Mouse (Mus musculus): ENCODE measurements around the gene Lrpprc. TPM values are rescaled to one million over a fixed set of nuclear protein-coding genes. Genes with fewer than 3 reads are reported as not detected.

The Lrpprc gene
- polyA plus RNA-seq, 1 experiment = 19.3 TPM

DNA sequence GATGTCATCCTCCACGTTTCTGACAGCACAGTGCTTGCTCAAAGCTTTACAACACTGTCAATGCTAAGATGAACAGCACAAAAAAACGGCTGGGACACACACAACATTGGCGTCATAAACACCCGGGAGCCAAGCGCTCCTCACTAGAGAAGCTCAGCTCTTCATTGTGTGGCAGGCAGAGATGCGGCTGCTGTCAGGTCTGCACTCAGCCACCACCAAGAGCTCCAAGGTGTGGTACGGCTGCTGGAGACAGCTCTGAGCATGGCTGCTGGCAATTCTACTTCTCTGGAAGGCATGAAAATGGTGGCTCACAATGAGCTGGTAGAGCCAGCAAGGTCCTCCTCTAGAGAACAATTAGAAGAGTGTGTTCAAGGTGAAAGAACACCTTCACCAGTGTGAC lies 81.8 kb downstream of the Lrpprc start:
- Histone ChIP-seq H3K4me3 (ENCODE audit: insufficient read depth, poor library complexity, severe bottlenecking) (no peak overlapping the region), H3K79me3 (ENCODE audit: low read depth) (no peaks in the 10 kb centered on the region), H3K27me3 (ENCODE audit: control insufficient read depth, insufficient read depth, insufficient read length) (no peaks in the 10 kb centered on the region), H3K36me3 (ENCODE audit: control insufficient read depth, insufficient read depth) (peaks cover 78% of the 10 kb centered on the region), H3K79me2 (ENCODE audit: control insufficient read depth, insufficient read depth) (no peaks in the 10 kb centered on the region), H3ac (ENCODE audit: control insufficient read depth, insufficient read length, low read depth) (no peak overlapping the region)
- no peak for TF ChIP-seq CTCF (IDR thresholded peaks at IDR 0.05; ENCODE audit: control insufficient read depth, insufficient read depth, insufficient read length)
- no peak for TF ChIP-seq MYOG (IDR thresholded peaks at IDR 0.05; ENCODE audit: control insufficient read depth, extremely low read depth, insufficient read length)
- no peak for TF ChIP-seq FOSL1 (IDR thresholded peaks at IDR 0.05; ENCODE audit: insufficient read depth, low read length, poor library complexity, severe bottlenecking)
- TF ChIP-seq MAX (IDR thresholded peaks at IDR 0.05) = no peak
- TF ChIP-seq MYOD1 (IDR thresholded peaks at IDR 0.05; ENCODE audit: control insufficient read depth, insufficient read length, low read depth) = no peak
- no peak for TF ChIP-seq USF1 (IDR thresholded peaks at IDR 0.05; ENCODE audit: low read depth)
- TF ChIP-seq CEBPB (IDR thresholded peaks at IDR 0.05; ENCODE audit: low read depth) = no peak

- TF ChIP-seq CEBPB (IDR thresholded peaks at IDR 0.05; ENCODE audit: low read depth) (no peak), MAX (IDR thresholded peaks at IDR 0.05) (no peak), CTCF (IDR thresholded peaks at IDR 0.05; ENCODE audit: control insufficient read depth, insufficient read depth, insufficient read length) (no peak), FOSL1 (IDR thresholded peaks at IDR 0.05; ENCODE audit: insufficient read depth, low read length, poor library complexity, severe bottlenecking) (no peak), USF1 (IDR thresholded peaks at IDR 0.05; ENCODE audit: low read depth) (no peak), MYOG (IDR thresholded peaks at IDR 0.05; ENCODE audit: control insufficient read depth, extremely low read depth, insufficient read length) (no peak), MYOD1 (IDR thresholded peaks at IDR 0.05; ENCODE audit: control insufficient read depth, insufficient read length, low read depth) (no peak)
- Histone ChIP-seq H3K4me3 (ENCODE audit: insufficient read depth, poor library complexity, severe bottlenecking) (no peak overlapping the region), H3K79me2 (ENCODE audit: control insufficient read depth, insufficient read depth) (no peaks in the 10 kb centered on the region), H3ac (ENCODE audit: control insufficient read depth, insufficient read length, low read depth) (no peak overlapping the region), H3K27me3 (ENCODE audit: control insufficient read depth, insufficient read depth, insufficient read length) (no peaks in the 10 kb centered on the region), H3K79me3 (ENCODE audit: low read depth) (no peaks in the 10 kb centered on the region), H3K36me3 (ENCODE audit: control insufficient read depth, insufficient read depth) (peaks cover 66% of the 10 kb centered on the region)
Measured at GRCm38 (mm10) chr17:84707407-84707806, 83.2 kb downstream of the Lrpprc start.

DNA sequence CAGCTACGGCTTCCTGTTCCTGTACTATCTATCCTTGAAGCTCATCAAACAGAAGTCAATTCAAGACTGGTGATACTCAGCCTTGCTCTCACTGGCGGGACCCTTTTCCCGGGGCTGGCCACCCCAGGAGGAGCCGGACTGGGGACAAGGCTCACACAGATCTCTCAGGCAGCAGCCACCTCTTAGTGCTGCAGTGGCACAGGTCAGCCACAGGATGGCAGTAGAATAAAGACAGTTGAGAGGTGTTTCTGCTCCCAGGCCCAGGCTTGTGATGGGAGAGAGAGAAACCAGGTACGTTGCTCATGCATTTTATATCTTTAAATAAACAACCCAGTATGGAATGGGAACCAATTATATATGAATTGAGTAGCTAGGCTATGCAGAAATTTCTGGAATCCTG lies 91.9 kb downstream of the Lrpprc start:
- Histone ChIP-seq H3K79me3 (ENCODE audit: low read depth) (no peaks in the 10 kb centered on the region), H3K27me3 (ENCODE audit: control insufficient read depth, insufficient read depth, insufficient read length) (peaks cover 14% of the 10 kb centered on the region), H3K79me2 (ENCODE audit: control insufficient read depth, insufficient read depth) (no peaks in the 10 kb centered on the region), H3K36me3 (ENCODE audit: control insufficient read depth, insufficient read depth) (peaks cover under 1% of the 10 kb centered on the region), H3ac (ENCODE audit: control insufficient read depth, insufficient read length, low read depth) (no peak overlapping the region), H3K4me3 (ENCODE audit: insufficient read depth, poor library complexity, severe bottlenecking) (no peak overlapping the region)
- TF ChIP-seq CTCF (IDR thresholded peaks at IDR 0.05; ENCODE audit: control insufficient read depth, insufficient read depth, insufficient read length) = peak; percentile 76
- TF ChIP-seq MYOG (IDR thresholded peaks at IDR 0.05; ENCODE audit: control insufficient read depth, extremely low read depth, insufficient read length) = no peak

GRCm38 (mm10) chr17:84696537-84696936 lies 94.1 kb downstream of the Lrpprc start:
- Histone ChIP-seq H3K36me3 (ENCODE audit: control insufficient read depth, insufficient read depth) (no peaks in the 10 kb centered on the region), H3K79me3 (ENCODE audit: low read depth) (no peaks in the 10 kb centered on the region), H3K27me3 (ENCODE audit: control insufficient read depth, insufficient read depth, insufficient read length) (peaks cover 14% of the 10 kb centered on the region), H3K4me3 (ENCODE audit: insufficient read depth, poor library complexity, severe bottlenecking) (no peak overlapping the region), H3K79me2 (ENCODE audit: control insufficient read depth, insufficient read depth) (no peaks in the 10 kb centered on the region), H3ac (ENCODE audit: control insufficient read depth, insufficient read length, low read depth) (no peak overlapping the region)
- TF ChIP-seq USF1 (IDR thresholded peaks at IDR 0.05; ENCODE audit: low read depth) (no peak), MAX (IDR thresholded peaks at IDR 0.05) (no peak), MYOD1 (IDR thresholded peaks at IDR 0.05; ENCODE audit: control insufficient read depth, insufficient read length, low read depth) (no peak), FOSL1 (IDR thresholded peaks at IDR 0.05; ENCODE audit: insufficient read depth, low read length, poor library complexity, severe bottlenecking) (no peak), CEBPB (IDR thresholded peaks at IDR 0.05; ENCODE audit: low read depth) (no peak), MYOG (IDR thresholded peaks at IDR 0.05; ENCODE audit: control insufficient read depth, extremely low read depth, insufficient read length) (no peak), CTCF (IDR thresholded peaks at IDR 0.05; ENCODE audit: control insufficient read depth, insufficient read depth, insufficient read length) (no peak)

DNA sequence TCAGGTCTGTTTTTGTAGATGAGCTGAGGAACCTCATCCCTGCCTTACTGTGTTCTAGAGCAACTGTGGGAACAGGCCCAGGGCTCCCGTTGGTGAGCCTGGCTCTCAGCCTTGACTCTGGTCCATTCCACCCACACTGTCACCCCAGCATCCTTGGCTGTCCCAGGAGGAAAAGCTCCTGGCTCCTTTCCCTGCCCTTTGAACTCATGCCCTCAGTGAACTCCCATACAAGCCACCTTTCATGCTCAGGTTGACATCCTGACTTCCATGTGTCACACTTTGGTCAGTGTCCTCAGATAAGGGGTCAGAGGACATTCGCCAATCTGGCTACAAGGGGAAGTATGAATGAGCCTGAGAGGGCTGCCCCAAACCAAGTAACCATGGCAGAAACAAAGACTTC lies 96.8 kb downstream of the Lrpprc start:
- no peak for TF ChIP-seq MAX (IDR thresholded peaks at IDR 0.05)
- TF ChIP-seq CEBPB (IDR thresholded peaks at IDR 0.05; ENCODE audit: low read depth) = no peak
- TF ChIP-seq USF1 (IDR thresholded peaks at IDR 0.05; ENCODE audit: low read depth) = no peak
- no peak for TF ChIP-seq CTCF (IDR thresholded peaks at IDR 0.05; ENCODE audit: control insufficient read depth, insufficient read depth, insufficient read length)
- no peak for TF ChIP-seq FOSL1 (IDR thresholded peaks at IDR 0.05; ENCODE audit: insufficient read depth, low read length, poor library complexity, severe bottlenecking)
- TF ChIP-seq MYOG (IDR thresholded peaks at IDR 0.05; ENCODE audit: control insufficient read depth, extremely low read depth, insufficient read length) = no peak
- TF ChIP-seq MYOD1 (IDR thresholded peaks at IDR 0.05; ENCODE audit: control insufficient read depth, insufficient read length, low read depth) = no peak
- Histone ChIP-seq H3K79me3 (ENCODE audit: low read depth) (no peaks in the 10 kb centered on the region), H3K4me3 (ENCODE audit: insufficient read depth, poor library complexity, severe bottlenecking) (no peak overlapping the region), H3K27me3 (ENCODE audit: control insufficient read depth, insufficient read depth, insufficient read length) (peaks cover 14% of the 10 kb centered on the region), H3K36me3 (ENCODE audit: control insufficient read depth, insufficient read depth) (no peaks in the 10 kb centered on the region), H3ac (ENCODE audit: control insufficient read depth, insufficient read length, low read depth) (no peak overlapping the region), H3K79me2 (ENCODE audit: control insufficient read depth, insufficient read depth) (no peaks in the 10 kb centered on the region)

GRCm38 (mm10) chr17:84690111-84690510 lies 100.5 kb downstream of the Lrpprc start:
- TF ChIP-seq CEBPB (IDR thresholded peaks at IDR 0.05; ENCODE audit: low read depth) (no peak), MYOD1 (IDR thresholded peaks at IDR 0.05; ENCODE audit: control insufficient read depth, insufficient read length, low read depth) (no peak), MYOG (IDR thresholded peaks at IDR 0.05; ENCODE audit: control insufficient read depth, extremely low read depth, insufficient read length) (no peak), FOSL1 (IDR thresholded peaks at IDR 0.05; ENCODE audit: insufficient read depth, low read length, poor library complexity, severe bottlenecking) (no peak), CTCF (IDR thresholded peaks at IDR 0.05; ENCODE audit: control insufficient read depth, insufficient read depth, insufficient read length) (no peak), USF1 (IDR thresholded peaks at IDR 0.05; ENCODE audit: low read depth) (no peak), MAX (IDR thresholded peaks at IDR 0.05) (no peak)
- Histone ChIP-seq H3K79me2 (ENCODE audit: control insufficient read depth, insufficient read depth) (no peaks in the 10 kb centered on the region), H3K79me3 (ENCODE audit: low read depth) (no peaks in the 10 kb centered on the region), H3ac (ENCODE audit: control insufficient read depth, insufficient read length, low read depth) (no peak overlapping the region), H3K36me3 (ENCODE audit: control insufficient read depth, insufficient read depth) (no peaks in the 10 kb centered on the region), H3K4me3 (ENCODE audit: insufficient read depth, poor library complexity, severe bottlenecking) (no peak overlapping the region), H3K27me3 (ENCODE audit: control insufficient read depth, insufficient read depth, insufficient read length) (no peaks in the 10 kb centered on the region)

Measured in C2C12 (cell line).